Mouse (Mus musculus) stomach, embryonic 16.5 days (tissue): Measurements from ENCODE around the gene Atp6ap1l. TPM values are rescaled to one million over a fixed set of nuclear protein-coding genes. Genes with fewer than 3 reads are reported as not detected.

ENCODE experiments used
- polyA plus RNA-seq: library from polyadenylated mRNA; unstranded; fragments of >200 nt; fragmentation: Nextera tagmentation; extraction: Ambion mirVana; gene quantifications from 2 replicates; pipeline ENCODE4 v1.2.1, GENCODE M21; 2015

The Atp6ap1l gene
- polyA plus RNA-seq, 1 experiment from 2014 or later = not detected

Other genes with a start within 250 kb of the Atp6ap1l start
- gene Rps23, start 17.6 kb upstream of the Atp6ap1l start, polyA plus RNA-seq = 167 and 217 TPM in 2 replicates